Mouse (Mus musculus) CH12.LX (cell line): ENCODE data around the gene Ggct. TPM values are rescaled to one million over a fixed set of nuclear protein-coding genes. Genes with fewer than 3 reads are reported as not detected.

ENCODE experiments used
- DNase-seq: peaks from one replicate; pipeline ENCODE4 v3.0.0-alpha.2; 2013; ENCODE audit errors: extremely low read depth
- H3K27ac ChIP-seq: 2 replicates; pipeline ENCODE4 v1.5.1; 2012; ENCODE audit warnings: low read depth, mild to moderate bottlenecking, control low read depth, moderate library complexity; ENCODE audit not compliant: insufficient read depth
- H3K27me3 ChIP-seq: replicated peaks from 2 replicates; pipeline ENCODE3; 2012; ENCODE audit warnings: inconsistent platforms
- H3K36me3 ChIP-seq, 2 experiments: replicated peaks in 1 of 2; 2 replicates each; pipeline versions ENCODE3 to v1.6.1; 2012; ENCODE audit warnings: inconsistent platforms in 1 of 2, low read length in 1 of 2, mild to moderate bottlenecking in 1 of 2, mixed read lengths in 1 of 2, moderate library complexity in 1 of 2; ENCODE audit not compliant: control insufficient read depth in 1 of 2, insufficient read depth in 1 of 2
- H3K4me1 ChIP-seq, 2 experiments: 2 replicates each; pipeline ENCODE4 v1.6.1; 2012; ENCODE audit warnings: inconsistent platforms in 1 of 2, moderate library complexity in 1 of 2; ENCODE audit not compliant: insufficient read depth in 2 of 2, control insufficient read depth in 1 of 2
- H3K4me2 ChIP-seq: 2 replicates; pipeline ENCODE4 v1.6.1; 2012; ENCODE audit warnings: low read depth, mild to moderate bottlenecking, control low read depth; ENCODE audit not compliant: poor library complexity, insufficient read depth, severe bottlenecking
- H3K4me3 ChIP-seq, 3 experiments: fragments of 150-350 bp in 1 of 3; sonication (generic) in 1 of 3; replicated peaks in 1 of 3; 2 replicates each; pipeline versions ENCODE3 to v1.5.1; 2011 to 2012; ENCODE audit warnings: low read depth in 2 of 3, low read length in 2 of 3, mild to moderate bottlenecking in 2 of 3, moderate library complexity in 2 of 3, control low read depth in 1 of 3, improper control_type of control experiment in 1 of 3, inconsistent platforms in 1 of 3, mixed read lengths in 1 of 3; ENCODE audit not compliant: poor library complexity in 1 of 3
- H3K79me2 ChIP-seq: replicated peaks from 2 replicates; pipeline ENCODE4 v1.6.1; 2012; ENCODE audit warnings: mild to moderate bottlenecking, moderate library complexity; ENCODE audit not compliant: control insufficient read depth, poor library complexity, insufficient read depth, severe bottlenecking; ENCODE audit errors: extremely low read depth
- H3K9ac ChIP-seq: 2 replicates; pipeline ENCODE4 v1.6.1; 2012; ENCODE audit warnings: low read depth, mild to moderate bottlenecking, control low read depth, moderate library complexity; ENCODE audit not compliant: insufficient read depth
- H3K9me3 ChIP-seq: replicated peaks from 2 replicates; pipeline ENCODE3; 2012; ENCODE audit warnings: low read length, inconsistent platforms, mixed read lengths
- BHLHE40 ChIP-seq: IDR thresholded peaks from 2 replicates; pipeline ENCODE4 v1.6.1; 2011; ENCODE audit warnings: mild to moderate bottlenecking, low read depth, low read length, improper control_type of control experiment
- ETS1 ChIP-seq: conservative IDR thresholded peaks from 2 replicates; pipeline ENCODE4 v1.6.1; 2012; ENCODE audit warnings: low read depth, mild to moderate bottlenecking, inconsistent platforms, low read length, improper control_type of control experiment, moderate library complexity
- HCFC1 ChIP-seq: IDR thresholded peaks from 2 replicates; pipeline ENCODE4 v1.6.1; 2012; ENCODE audit warnings: low read depth, mild to moderate bottlenecking, inconsistent platforms, low read length, improper control_type of control experiment
- IRF4 ChIP-seq: IDR thresholded peaks from 2 replicates; pipeline ENCODE4 v1.6.1; 2014; ENCODE audit warnings: low read depth, mild to moderate bottlenecking, inconsistent platforms, low read length, improper control_type of control experiment
- JUN ChIP-seq: IDR thresholded peaks from 2 replicates; pipeline ENCODE4 v1.6.1; 2011; ENCODE audit warnings: low read depth, mild to moderate bottlenecking, low read length, improper control_type of control experiment, moderate library complexity; ENCODE audit not compliant: insufficient read depth
- KAT2A ChIP-seq: IDR thresholded peaks from 2 replicates; pipeline ENCODE4 v1.6.1; 2012; ENCODE audit warnings: low read length, improper control_type of control experiment, inconsistent platforms; ENCODE audit not compliant: insufficient replicate concordance
- MAFK ChIP-seq: IDR thresholded peaks from 2 replicates; pipeline ENCODE4 v1.6.1; 2011; ENCODE audit warnings: low read length, improper control_type of control experiment; ENCODE audit not compliant: insufficient replicate concordance
- MEF2A ChIP-seq: IDR thresholded peaks from 2 replicates; pipeline ENCODE4 v1.6.1; 2014; ENCODE audit warnings: low read depth, mild to moderate bottlenecking, inconsistent platforms, low read length, improper control_type of control experiment, borderline replicate concordance
- NELFE ChIP-seq: IDR thresholded peaks from 2 replicates; pipeline ENCODE4 v1.6.1; 2011; ENCODE audit warnings: low read depth, low read length, improper control_type of control experiment
- NRF1 ChIP-seq: IDR thresholded peaks from 2 replicates; pipeline ENCODE4 v1.6.1; 2014; ENCODE audit warnings: low read depth, mild to moderate bottlenecking, inconsistent platforms, low read length, improper control_type of control experiment, moderate library complexity
- POLR2A ChIP-seq: IDR thresholded peaks from 2 replicates; pipeline ENCODE4 v1.6.1; 2011; ENCODE audit warnings: low read depth, mild to moderate bottlenecking, improper control_type of control experiment, low read length
- SIN3A ChIP-seq: IDR thresholded peaks from 2 replicates; pipeline ENCODE4 v1.6.1; 2012; ENCODE audit warnings: low read length, improper control_type of control experiment, inconsistent platforms
- TBP ChIP-seq: conservative IDR thresholded peaks from 2 replicates; pipeline ENCODE4 v1.6.1; 2011; ENCODE audit warnings: low read depth, low read length, improper control_type of control experiment
- TCF12 ChIP-seq: IDR thresholded peaks from 2 replicates; pipeline ENCODE4 v1.6.1; 2014; ENCODE audit warnings: low read depth, mild to moderate bottlenecking, inconsistent platforms, low read length, improper control_type of control experiment
- USF1 ChIP-seq: IDR thresholded peaks from 2 replicates; pipeline ENCODE4 v1.6.1; 2014; ENCODE audit warnings: low read depth, mild to moderate bottlenecking, inconsistent platforms, low read length, improper control_type of control experiment
- USF2 ChIP-seq: conservative IDR thresholded peaks from 2 replicates; pipeline ENCODE4 v1.6.1; 2011; ENCODE audit warnings: low read depth, low read length, improper control_type of control experiment
- ZC3H11A ChIP-seq: IDR thresholded peaks from 2 replicates; pipeline ENCODE4 v1.6.1; 2012; ENCODE audit warnings: low read depth, mild to moderate bottlenecking, inconsistent platforms, low read length, improper control_type of control experiment
- ZKSCAN1 ChIP-seq: IDR thresholded peaks from 2 replicates; pipeline ENCODE4 v1.6.1; 2012; ENCODE audit warnings: low read depth, inconsistent platforms, low read length, improper control_type of control experiment, borderline replicate concordance
- ZMIZ1 ChIP-seq: IDR thresholded peaks from 2 replicates; pipeline ENCODE4 v1.6.1; 2012; ENCODE audit warnings: low read depth, mild to moderate bottlenecking, inconsistent platforms, low read length, improper control_type of control experiment
- dilution Hi-C: fragments of 300-500 bp; cut with MboI; formaldehyde crosslinking; loops from 2 replicates; pipeline ENCODE4 v1.14.3; 2020; ENCODE audit warnings: low sequenced_read_pairs; ENCODE audit not compliant: extremely low pct_unique_long_range_greater_than_20kb, extremely low pct_ligation_motif_present
- in situ Hi-C: fragments of 300-500 bp; cut with MboI; formaldehyde crosslinking; loops from 3 replicates; pipeline ENCODE4 v1.14.3; 2019; ENCODE audit warnings: low sequenced_read_pairs, low pct_ligation_motif_present, low pct_unique_long_range_greater_than_20kb, mixed read lengths
- polyA plus RNA-seq: library from polyadenylated mRNA; unstranded; fragments of >175 nt; gene quantifications from 2 replicates; pipeline ENCODE4 v1.2.1, GENCODE M21; 2012; ENCODE audit warnings: low read depth; ENCODE audit not compliant: insufficient read length
- total RNA-seq, 2 experiments: library from RNA; depleted of rRNA; stranded (reverse); fragments of 300-350 nt in 1 of 2; fragments of >200 nt in 1 of 2; gene quantifications; 2 replicates each; pipeline ENCODE4 v1.2.3; 2012 to 2014

The Ggct gene
- total and polyA plus RNA-seq, 3 experiments = 9.8 to 24.5 (median 12.7) TPM

DNA sequence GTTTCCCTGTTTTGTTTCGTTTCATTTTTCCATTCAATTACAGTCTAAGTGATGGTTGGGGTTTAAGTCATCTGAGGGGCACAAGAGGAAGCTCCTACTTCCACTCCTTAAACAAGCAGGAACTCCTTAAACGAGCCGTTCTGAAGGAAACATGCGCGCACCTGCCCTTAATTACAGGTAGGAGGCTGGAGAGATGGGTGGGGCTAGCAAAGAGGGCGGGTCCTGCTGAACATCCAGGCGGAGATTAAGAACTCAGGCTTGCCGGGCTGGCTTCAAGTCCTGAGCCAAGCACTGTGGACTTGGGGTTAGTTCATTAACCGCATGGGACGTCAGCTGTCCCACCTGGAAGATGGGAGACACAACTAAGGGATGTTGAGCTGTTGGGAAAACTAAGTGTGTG lies 25.2 kb downstream of the Ggct start:
- Histone ChIP-seq H3K27ac (no peak overlapping the region), H3K27me3 (peaks cover 19% of the 10 kb centered on the region), H3K36me3 (no peaks in the 10 kb centered on the region), H3K9ac (no peak overlapping the region), H3K4me3 (no peak overlapping the region), H3K79me2 (no peaks in the 10 kb centered on the region), H3K4me1 (peaks cover 3 to 36% of the 10 kb centered on the region in 2 experiments), H3K9me3 (no peaks in the 10 kb centered on the region), H3K4me2 (no peak overlapping the region)
- in situ Hi-C loops = no loop called here
- no peak for TF ChIP-seq JUN
- no peak for TF ChIP-seq MEF2A
- no peak for TF ChIP-seq TCF12
- no peak for TF ChIP-seq SIN3A
- no peak for TF ChIP-seq NELFE
- no peak for TF ChIP-seq TBP
- dilution Hi-C loops = no loop called here
- no peak for DNase-seq

- no peaks in the 10 kb centered on the region for H3K9me3 ChIP-seq
- DNase-seq = no peak
- no peak overlapping the region for H3K4me2 ChIP-seq
- no peaks in the 10 kb centered on the region for H3K36me3 ChIP-seq
- in situ Hi-C loops = no loop called here
- peaks cover 3 to 30% of the 10 kb centered on the region in 2 experiments for H3K4me1 ChIP-seq
- no peak overlapping the region for H3K4me3 ChIP-seq
- TF ChIP-seq USF2 (no peak), USF1 (no peak), IRF4 (no peak), NRF1 (no peak), POLR2A (no peak), ETS1 (no peak), ZC3H11A (no peak), BHLHE40 (no peak), TCF12 (no peak), ZMIZ1 (no peak), KAT2A (no peak), SIN3A (no peak), HCFC1 (no peak), ZKSCAN1 (no peak), MAFK (no peak)
- peaks cover 2% of the 10 kb centered on the region for H3K27me3 ChIP-seq
- no peaks in the 10 kb centered on the region for H3K79me2 ChIP-seq
- dilution Hi-C loops = no loop called here
- H3K9ac ChIP-seq = no peak overlapping the region
- H3K27ac ChIP-seq = no peak overlapping the region
These were observed 27.5 kb downstream of the Ggct start for GRCm38 (mm10) chr6:54965234-54965633.
